Mouse (Mus musculus): Measurements from ENCODE around the gene Hnrnph3. TPM values are rescaled to one million over a fixed set of nuclear protein-coding genes. Genes with fewer than 3 reads are reported as not detected.

Gene Hnrnph3
- total RNA-seq, 1 experiment from 2014 or later = 96.9 TPM

- ATAC-seq (replicated peaks; ENCODE audit: insufficient number of reproducible peaks, low FRiP score, low TSS enrichment, poor library complexity, severe bottlenecking) = no peak
Observed at GRCm38 (mm10) chr10:63038571-63039320, 14.7 kb upstream of the Hnrnph3 start.

- ATAC-seq (replicated peaks; ENCODE audit: insufficient number of reproducible peaks, low FRiP score, low TSS enrichment, poor library complexity, severe bottlenecking) = no peak
Observed at GRCm38 (mm10) chr10:63032956-63033355, 8.9 kb upstream of the Hnrnph3 start.

- ATAC-seq (replicated peaks; ENCODE audit: insufficient number of reproducible peaks, low FRiP score, low TSS enrichment, poor library complexity, severe bottlenecking) = no peak
Observed at GRCm38 (mm10) chr10:63032267-63032666, 8.2 kb upstream of the Hnrnph3 start.

- ATAC-seq (replicated peaks; ENCODE audit: insufficient number of reproducible peaks, low FRiP score, low TSS enrichment, poor library complexity, severe bottlenecking) = no peak
Observed at GRCm38 (mm10) chr10:63028396-63028795, 4.4 kb upstream of the Hnrnph3 start.

DNA sequence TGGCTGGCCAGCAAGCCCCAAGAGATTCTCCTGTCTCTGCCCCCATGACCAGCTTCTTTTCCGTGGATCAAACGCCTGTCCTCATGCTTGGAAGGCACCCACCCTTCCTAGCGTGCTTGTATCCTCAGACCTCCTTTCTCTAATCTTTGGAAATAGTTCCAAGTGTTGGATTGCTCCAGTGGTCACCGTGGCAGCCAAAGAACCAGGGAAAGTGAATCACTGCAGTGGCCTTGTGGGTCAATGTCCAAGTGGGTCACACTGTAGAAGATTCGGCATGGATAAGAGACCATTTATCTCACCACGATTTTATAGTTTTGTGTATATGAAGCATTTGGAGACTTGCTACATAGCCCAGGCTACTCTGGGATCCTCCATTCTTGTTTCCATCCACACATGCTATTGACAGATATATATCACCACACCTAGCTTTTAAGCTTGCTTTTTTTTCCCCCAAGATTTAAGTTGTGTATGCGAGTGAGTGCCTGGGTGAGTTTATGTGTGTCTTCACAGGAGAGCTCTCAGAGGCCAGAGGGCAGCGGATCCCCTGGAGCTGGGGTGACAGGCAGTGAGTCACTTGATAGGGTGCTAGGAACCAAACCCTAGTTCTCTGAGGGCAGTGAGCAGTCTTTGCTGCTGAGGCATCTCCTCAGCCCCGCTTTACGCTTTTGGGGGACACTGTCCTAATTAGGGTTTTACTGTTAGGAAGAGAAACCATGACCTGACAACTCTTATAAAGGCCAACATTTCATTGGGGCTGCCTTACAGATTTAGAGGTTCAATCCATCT is 3.6 kb upstream of the Hnrnph3 start:
- no peak for ATAC-seq (replicated peaks; ENCODE audit: insufficient number of reproducible peaks, low FRiP score, low TSS enrichment, poor library complexity, severe bottlenecking)

- ATAC-seq (replicated peaks; ENCODE audit: insufficient number of reproducible peaks, low FRiP score, low TSS enrichment, poor library complexity, severe bottlenecking) = no peak
Observed at GRCm38 (mm10) chr10:63026795-63027160, 2.8 kb upstream of the Hnrnph3 start.

- no peak for ATAC-seq (replicated peaks; ENCODE audit: insufficient number of reproducible peaks, low FRiP score, low TSS enrichment, poor library complexity, severe bottlenecking)
Observed at GRCm38 (mm10) chr10:63026156-63026794, 2.3 kb upstream of the Hnrnph3 start.

DNA sequence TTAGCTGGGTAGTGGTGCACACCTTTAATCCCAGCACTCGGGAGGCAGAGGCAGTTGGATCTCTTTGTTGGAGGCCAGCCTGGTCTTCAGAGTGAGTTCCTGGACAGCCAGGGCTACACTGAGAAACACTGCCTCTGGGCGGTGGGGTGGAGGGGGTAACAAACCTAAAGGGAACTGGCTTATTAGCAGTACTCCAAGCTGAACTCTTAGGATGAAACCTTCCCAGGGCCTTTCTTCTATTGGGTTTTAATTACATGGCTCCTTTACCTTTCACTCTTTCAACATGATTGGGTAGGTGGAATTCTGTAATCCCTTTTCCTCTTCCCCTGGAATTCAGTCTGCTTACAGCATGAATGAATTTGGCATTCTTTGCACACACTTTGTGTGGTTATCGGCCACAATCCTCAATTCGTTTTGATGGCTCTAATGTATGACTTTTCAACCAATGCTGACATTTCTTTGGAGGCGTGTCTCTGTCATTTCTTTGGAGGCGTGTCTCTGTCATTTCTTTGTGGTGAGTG is 1.5 kb upstream of the Hnrnph3 start:
- no peak for ATAC-seq (replicated peaks; ENCODE audit: insufficient number of reproducible peaks, low FRiP score, low TSS enrichment, poor library complexity, severe bottlenecking)

DNA sequence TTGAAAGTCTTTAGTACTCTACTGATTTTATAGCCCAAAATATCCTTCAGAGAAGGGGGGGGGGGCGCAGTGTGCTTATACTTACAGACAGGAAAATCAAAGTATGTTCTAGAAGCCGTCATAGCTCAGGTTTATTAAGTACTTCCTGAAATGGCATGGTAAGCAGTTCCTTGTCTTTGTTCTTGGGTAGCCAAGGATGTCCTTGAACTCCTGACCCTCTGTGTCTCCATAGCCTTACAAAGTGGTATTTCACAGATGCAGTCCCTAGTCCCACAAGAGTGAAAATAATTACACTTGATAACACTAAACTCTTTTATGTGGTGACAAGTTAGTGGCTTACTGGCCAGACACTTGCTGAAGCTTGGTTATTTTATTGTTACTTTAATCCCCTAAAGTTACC is 999 bp upstream of the Hnrnph3 start:
- no peak for ATAC-seq (replicated peaks; ENCODE audit: insufficient number of reproducible peaks, low FRiP score, low TSS enrichment, poor library complexity, severe bottlenecking)

DNA sequence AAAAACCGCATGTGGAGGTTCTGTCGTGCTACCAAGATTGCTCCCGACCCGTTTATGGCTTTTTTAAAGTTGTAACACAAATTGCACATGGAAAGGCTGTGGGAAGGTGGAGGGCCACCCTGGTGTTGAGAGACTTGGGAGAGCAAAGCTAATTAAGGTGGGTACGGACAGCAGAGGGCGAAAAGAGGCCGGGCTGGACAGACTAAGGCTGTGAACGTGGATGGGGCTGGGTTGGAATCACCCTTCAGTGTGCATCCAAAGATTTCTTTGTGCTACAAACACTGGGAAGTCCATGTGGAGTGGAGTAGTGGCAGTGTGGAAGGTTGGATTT is 528 bp upstream of the Hnrnph3 start:
- ATAC-seq (replicated peaks; ENCODE audit: insufficient number of reproducible peaks, low FRiP score, low TSS enrichment, poor library complexity, severe bottlenecking) = peak; percentile 10; the same call in 1 of the 2 replicates

GRCm38 (mm10) chr10:63023121-63023748 is 782 bp downstream of the Hnrnph3 start:
- no peak; the same call in none of the 2 replicates for ATAC-seq (replicated peaks; ENCODE audit: insufficient number of reproducible peaks, low FRiP score, low TSS enrichment, poor library complexity, severe bottlenecking)

DNA sequence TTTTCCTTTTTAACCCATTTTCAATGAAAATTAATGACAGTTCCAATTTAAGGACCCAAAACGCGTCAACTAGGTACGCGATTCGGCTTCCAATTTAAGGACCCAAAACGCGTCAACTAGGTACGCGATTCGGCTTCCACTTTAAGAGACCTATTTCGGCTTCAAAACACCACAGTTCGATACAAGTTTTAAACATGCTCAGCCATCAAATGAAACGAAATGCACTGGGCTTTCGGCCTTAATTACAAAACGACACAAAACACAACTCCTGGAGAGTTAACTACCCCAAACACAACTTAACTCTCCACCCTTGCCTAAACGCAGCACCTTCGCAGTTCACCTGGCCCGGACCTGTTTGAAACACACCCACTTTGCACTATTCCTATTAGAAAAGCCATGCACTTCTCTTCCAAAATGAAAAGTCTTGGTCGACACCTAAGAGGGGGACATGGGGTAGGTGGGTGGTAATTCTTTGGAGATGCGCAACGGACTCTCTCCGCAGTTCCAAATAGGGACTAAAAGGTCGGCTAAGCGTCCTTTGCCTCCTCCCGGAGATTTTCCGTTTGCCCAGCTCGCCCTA is 1.4 kb downstream of the Hnrnph3 start:
- no peak for ATAC-seq (replicated peaks; ENCODE audit: insufficient number of reproducible peaks, low FRiP score, low TSS enrichment, poor library complexity, severe bottlenecking)

GRCm38 (mm10) chr10:63021702-63022101 is 2.3 kb downstream of the Hnrnph3 start:
- ATAC-seq (replicated peaks; ENCODE audit: insufficient number of reproducible peaks, low FRiP score, low TSS enrichment, poor library complexity, severe bottlenecking) = no peak

- no peak for ATAC-seq (replicated peaks; ENCODE audit: insufficient number of reproducible peaks, low FRiP score, low TSS enrichment, poor library complexity, severe bottlenecking)
Observed at GRCm38 (mm10) chr10:63019304-63019703, 4.7 kb downstream of the Hnrnph3 start.

DNA sequence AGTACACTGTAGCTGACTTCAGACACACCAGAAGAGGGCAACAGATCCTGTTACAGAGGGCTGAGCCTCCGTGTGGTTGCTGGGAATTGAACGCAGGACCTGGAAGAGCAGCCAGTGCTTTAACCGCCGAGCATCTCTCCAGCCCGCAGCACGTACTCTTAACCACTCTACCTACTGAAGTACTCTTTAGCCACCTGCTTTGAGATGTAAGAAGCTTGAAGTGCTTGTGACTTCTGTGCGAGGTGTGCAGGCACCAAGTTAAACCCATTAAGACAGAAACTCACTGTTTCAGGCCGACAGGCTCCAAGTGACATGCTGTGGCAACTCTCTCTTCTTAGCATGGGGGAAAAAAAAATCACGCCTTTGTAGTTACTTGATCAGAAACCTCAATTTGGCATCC is 9.8 kb downstream of the Hnrnph3 start:
- no peak for ATAC-seq (replicated peaks; ENCODE audit: insufficient number of reproducible peaks, low FRiP score, low TSS enrichment, poor library complexity, severe bottlenecking)

- no peak for ATAC-seq (replicated peaks; ENCODE audit: insufficient number of reproducible peaks, low FRiP score, low TSS enrichment, poor library complexity, severe bottlenecking)
Observed at GRCm38 (mm10) chr10:63013476-63013875, 10.5 kb downstream of the Hnrnph3 start.

GRCm38 (mm10) chr10:63011556-63011955 is 12.5 kb downstream of the Hnrnph3 start:
- ATAC-seq (replicated peaks; ENCODE audit: insufficient number of reproducible peaks, low FRiP score, low TSS enrichment, poor library complexity, severe bottlenecking) = no peak

DNA sequence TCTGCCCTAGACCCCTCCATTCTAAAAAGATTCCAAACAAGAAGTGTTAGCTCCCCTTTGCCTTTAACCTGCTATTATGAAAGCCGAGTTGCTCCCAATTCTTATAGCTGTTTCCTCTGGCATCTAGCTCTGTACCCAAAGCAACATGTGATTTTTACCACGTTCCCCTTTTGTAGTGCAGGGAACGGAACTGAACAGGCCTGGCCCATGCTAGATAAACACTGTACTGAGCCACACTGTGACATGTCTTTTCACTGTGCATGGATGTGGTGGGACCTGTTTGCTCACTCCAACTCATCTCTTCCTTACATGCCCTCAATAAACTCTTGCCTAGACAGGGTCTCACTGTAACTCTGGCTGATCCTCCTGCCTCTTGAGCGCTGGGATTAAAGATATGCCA is 13.7 kb downstream of the Hnrnph3 start:
- no peak for ATAC-seq (replicated peaks; ENCODE audit: insufficient number of reproducible peaks, low FRiP score, low TSS enrichment, poor library complexity, severe bottlenecking)

DNA sequence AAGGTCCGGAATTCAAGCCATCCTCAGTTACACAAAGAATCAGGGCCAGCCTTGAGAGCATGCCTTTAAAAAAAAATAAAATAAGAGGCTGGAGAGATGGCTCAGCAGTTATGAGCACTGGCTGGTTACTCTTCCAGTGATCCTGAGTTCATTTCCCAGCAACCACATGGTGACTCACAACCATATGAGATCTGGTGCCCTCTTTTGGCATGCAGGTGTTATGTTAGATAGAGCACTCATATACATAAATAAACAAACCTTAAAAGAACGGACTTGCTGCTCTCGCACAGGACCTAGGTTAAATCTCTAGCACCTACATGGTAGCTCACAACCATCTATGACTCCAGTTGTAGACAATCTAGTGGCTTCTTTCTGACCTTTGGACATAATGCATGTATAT is 15.8 kb downstream of the Hnrnph3 start:
- no peak for ATAC-seq (replicated peaks; ENCODE audit: insufficient number of reproducible peaks, low FRiP score, low TSS enrichment, poor library complexity, severe bottlenecking)
